Mouse (Mus musculus) hindbrain, embryonic 14.5 days (tissue): Measurements from ENCODE around the gene Tcte1. TPM values are rescaled to one million over a fixed set of nuclear protein-coding genes. Genes with fewer than 3 reads are reported as not detected.

Experiments used
- ATAC-seq: fragments of 200-750 bp; cut with Nextera tagmentation; 2 replicates; pipeline ENCODE4 v1.8.0; 2017; ENCODE audit warnings: moderate number of reproducible peaks, mild to moderate bottlenecking, moderate TSS enrichment, moderate library complexity; ENCODE audit not compliant: low FRiP score
- DNase-seq: peaks from one replicate; pipeline ENCODE4 v3.0.0-alpha.2; 2015; ENCODE audit warnings: low spot score
- H3K27ac ChIP-seq: fragments of 300-500 bp; sonication (generic); 2 replicates; pipeline ENCODE4 v1.5.1; 2014; ENCODE audit warnings: mild to moderate bottlenecking, moderate library complexity
- H3K27me3 ChIP-seq: fragments of 300-500 bp; sonication (generic); 2 replicates; pipeline ENCODE4 v1.6.1; 2014; ENCODE audit warnings: mild to moderate bottlenecking, low read length, mixed read lengths; ENCODE audit not compliant: control insufficient read depth, insufficient read depth
- H3K36me3 ChIP-seq: fragments of 300-500 bp; sonication (generic); replicated peaks from 2 replicates; pipeline ENCODE4 v1.6.1; 2014; ENCODE audit not compliant: control insufficient read depth, insufficient read depth
- H3K4me1 ChIP-seq: fragments of 300-500 bp; sonication (generic); replicated peaks from 2 replicates; pipeline ENCODE4 v1.6.1; 2014; ENCODE audit warnings: antibody characterized with exemption, low read length, mixed read lengths; ENCODE audit not compliant: control insufficient read depth, insufficient read depth
- H3K4me2 ChIP-seq: fragments of 300-500 bp; sonication (generic); replicated peaks from 2 replicates; pipeline ENCODE4 v1.6.1; 2014; ENCODE audit warnings: mild to moderate bottlenecking, moderate library complexity
- H3K4me3 ChIP-seq: fragments of 300-500 bp; sonication (generic); replicated peaks from 2 replicates; pipeline ENCODE4 v1.5.1; 2014; ENCODE audit warnings: mild to moderate bottlenecking, low read length
- H3K9ac ChIP-seq: fragments of 300-500 bp; sonication (generic); 2 replicates; pipeline ENCODE4 v1.6.1; 2014
- H3K9me3 ChIP-seq: fragments of 300-500 bp; sonication (generic); 2 replicates; pipeline ENCODE4 v1.6.1; 2016; ENCODE audit warnings: low read length; ENCODE audit not compliant: control insufficient read depth
- WGBS: fragments of 180-500 bp; shearing (Covaris S2); extraction: QIAGEN DNeasy Blood & Tissue Kit; methylation state at CpG from one replicate; pipeline ENCODE4 v1.1.7; 2014; 5-methylcytosine and 5-hydroxymethylcytosine counted together
- polyA plus RNA-seq: library from polyadenylated mRNA; unstranded; fragments of >200 nt; fragmentation: Nextera tagmentation; extraction: Ambion mirVana; gene quantifications from 2 replicates; pipeline ENCODE4 v1.2.1, GENCODE M21; 2014

Tcte1 gene
- 3.8 TPM in 2 replicates for polyA plus RNA-seq

- Histone ChIP-seq H3K4me3 (peak within 1 kb of the TSS; percentile 28), H3K4me2 (peak within 1 kb of the TSS; percentile 54), H3K9ac (peak within 1 kb of the TSS; percentile 41), H3K27me3 (no peaks in the 10 kb centered on the region), H3K9me3 (no peaks in the 10 kb centered on the region), H3K27ac (no peak within 1 kb of the TSS), H3K36me3 (peaks cover 12% of the 10 kb centered on the region; the same call in 1 of the 2 replicates), H3K4me1 (peaks cover 3% of the 10 kb centered on the region; the same call in 1 of the 2 replicates)
- peak; percentile 76 for ATAC-seq
- under 1% methylated on average over 20 of the region's 21 CpGs for WGBS
- DNase-seq: peak; percentile 71
These were observed at the start of gene Tcte1 for GRCm38 (mm10) chr17:45523263-45523662. Gene Tcte1 (plus strand): TSS chr17:45523434.

- no peaks in the 10 kb centered on the region for H3K9me3 ChIP-seq
- WGBS: 84% methylated on average over 6 of the region's 6 CpGs
- H3K27ac ChIP-seq: no peak overlapping the region
- H3K4me3 ChIP-seq: no peak overlapping the region
- H3K9ac ChIP-seq: no peak overlapping the region
- DNase-seq (no peak), ATAC-seq (no peak)
- H3K27me3 ChIP-seq: no peaks in the 10 kb centered on the region
- no peaks in the 10 kb centered on the region for H3K36me3 ChIP-seq
- no peak overlapping the region for H3K4me2 ChIP-seq
- H3K4me1 ChIP-seq: peaks cover 13% of the 10 kb centered on the region; the same call in 1 of the 2 replicates
These were observed 49.6 kb upstream of the Tcte1 start for GRCm38 (mm10) chr17:45473667-45474066.

DNA sequence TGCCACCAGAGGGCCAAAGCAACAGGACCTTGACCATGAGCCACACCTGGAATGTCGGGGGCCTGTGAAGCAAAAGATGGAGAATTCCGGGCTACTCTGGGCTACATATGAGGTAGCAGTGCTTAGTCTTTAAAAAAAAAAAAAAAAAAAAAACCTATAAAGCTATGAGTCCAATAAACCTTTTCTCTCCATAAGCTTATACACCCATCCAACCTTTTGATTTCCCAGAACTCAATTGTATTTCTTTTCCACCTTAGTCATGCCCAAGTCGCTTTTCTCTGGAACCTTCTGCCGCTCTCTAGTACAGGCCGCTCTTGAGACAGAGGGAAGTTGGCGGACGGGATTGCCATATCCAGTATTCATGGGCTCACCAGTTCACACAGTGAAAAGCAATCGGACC lies 49.1 kb upstream of the Tcte1 start:
- peak overlapping the region; percentile 35 for H3K4me3 ChIP-seq
- peak overlapping the region; percentile 69; the same call in 1 of the 2 replicates for H3K27ac ChIP-seq
- DNase-seq (no peak), ATAC-seq (peak; percentile 21; the same call in 1 of the 2 replicates)
- H3K36me3 ChIP-seq: no peaks in the 10 kb centered on the region
- H3K4me1 ChIP-seq: peaks cover 13% of the 10 kb centered on the region; the same call in 1 of the 2 replicates
- no peaks in the 10 kb centered on the region for H3K9me3 ChIP-seq
- WGBS: 65% methylated on average over 8 of the region's 8 CpGs
- peak overlapping the region; percentile 77 for H3K4me2 ChIP-seq
- peak overlapping the region; percentile 53 for H3K9ac ChIP-seq
- H3K27me3 ChIP-seq: no peaks in the 10 kb centered on the region

DNA sequence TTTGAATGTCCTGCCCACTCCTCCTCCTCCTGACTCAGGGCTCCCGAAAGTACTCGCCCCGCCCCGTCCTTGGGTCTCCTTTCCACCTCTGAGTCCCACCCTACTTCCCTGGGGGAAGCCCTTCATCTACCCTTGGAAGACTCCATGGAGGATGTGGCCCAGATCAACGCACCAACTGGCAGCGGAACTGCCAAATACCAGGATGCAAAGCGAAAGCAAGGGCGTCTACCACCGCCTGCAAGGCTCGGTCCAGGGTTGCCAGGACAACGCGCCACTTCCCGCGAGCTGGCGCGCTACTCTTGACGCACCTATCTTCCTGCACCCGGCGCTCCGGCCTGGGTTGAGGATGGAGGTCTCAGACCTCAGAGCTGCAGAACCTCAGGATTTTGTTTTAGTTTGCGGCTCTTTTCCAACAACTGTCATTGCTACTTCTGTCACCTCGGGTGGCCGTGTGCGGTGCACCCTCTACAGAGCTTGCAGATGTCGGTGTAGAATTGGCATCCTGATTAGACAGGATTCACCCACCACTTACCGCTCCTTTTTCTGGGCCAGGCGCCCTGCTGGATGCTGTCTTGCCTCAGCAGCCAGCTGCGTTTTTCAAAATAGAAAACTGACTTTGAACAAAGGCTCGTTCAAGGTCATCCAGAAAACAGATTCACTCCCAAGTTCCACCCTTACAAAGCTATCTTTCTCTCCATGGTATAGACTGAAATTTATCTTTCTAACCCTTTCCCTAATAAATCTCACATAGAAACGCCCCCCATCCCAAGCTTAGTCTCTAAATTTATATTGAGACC lies 48.4 kb upstream of the Tcte1 start, which contains the start of gene Spats1:
Spats1 (minus strand) TSS at position 747 of the 797 bp plus-strand sequence.
- ATAC-seq (peak; percentile 83), DNase-seq (peak; percentile 75)
- no peaks in the 10 kb centered on the region for H3K9me3 ChIP-seq
- H3K4me2 ChIP-seq: peak within 1 kb of the TSS; percentile 77
- H3K4me1 ChIP-seq: peaks cover 13% of the 10 kb centered on the region; the same call in 1 of the 2 replicates
- no peaks in the 10 kb centered on the region for H3K27me3 ChIP-seq
- WGBS: 5% methylated on average over 30 of the region's 30 CpGs
- peak within 1 kb of the TSS; percentile 35 for H3K4me3 ChIP-seq
- peak within 1 kb of the TSS; percentile 69 for H3K27ac ChIP-seq
- peak within 1 kb of the TSS; percentile 53 for H3K9ac ChIP-seq
- no peaks in the 10 kb centered on the region for H3K36me3 ChIP-seq

DNA sequence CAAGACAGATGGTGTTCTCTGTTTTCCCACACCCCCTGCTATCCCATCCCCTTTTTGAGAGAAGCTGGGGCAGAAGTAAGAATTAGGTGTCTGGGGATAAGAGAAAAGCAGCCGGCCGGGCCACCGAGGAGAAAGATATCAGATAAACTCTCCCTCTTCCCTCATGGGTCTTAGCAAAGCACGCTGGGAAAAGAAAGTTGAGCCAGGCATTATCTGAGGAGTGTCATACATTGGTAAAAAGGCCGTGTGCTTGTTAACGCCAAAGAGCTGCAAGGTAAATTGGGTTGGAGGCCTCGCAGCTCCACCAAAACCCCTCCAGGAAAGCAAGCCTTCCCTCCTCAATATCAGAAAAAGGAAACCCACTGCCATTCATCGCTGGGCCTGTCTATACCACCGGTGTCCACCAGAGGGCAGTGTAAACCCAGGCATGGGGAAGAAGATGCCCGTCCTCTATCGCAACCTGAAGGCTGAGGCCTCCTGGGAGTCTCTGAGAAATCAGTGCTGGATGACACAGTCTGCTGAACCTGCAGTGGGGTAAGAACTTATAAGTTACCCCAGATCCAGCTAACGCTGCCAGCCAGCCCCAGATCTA lies 44.9 kb upstream of the Tcte1 start:
- Histone ChIP-seq H3K9ac (no peak overlapping the region), H3K4me3 (no peak overlapping the region), H3K4me2 (no peak overlapping the region), H3K36me3 (no peaks in the 10 kb centered on the region), H3K27ac (no peak overlapping the region), H3K27me3 (no peaks in the 10 kb centered on the region), H3K9me3 (peaks cover 9% of the 10 kb centered on the region; the same call in 1 of the 2 replicates), H3K4me1 (peaks cover 13% of the 10 kb centered on the region; the same call in 1 of the 2 replicates)
- peak; percentile 47; the same call in 1 of the 2 replicates for ATAC-seq
- peak; percentile 91 for DNase-seq
- 18% methylated on average over 12 of the region's 12 CpGs for WGBS

GRCm38 (mm10) chr17:45480429-45480828 lies 42.8 kb upstream of the Tcte1 start:
- Histone ChIP-seq H3K4me2 (no peak overlapping the region), H3K4me1 (no peaks in the 10 kb centered on the region), H3K9me3 (peaks cover 9% of the 10 kb centered on the region; the same call in 1 of the 2 replicates), H3K27me3 (no peaks in the 10 kb centered on the region), H3K9ac (no peak overlapping the region), H3K36me3 (no peaks in the 10 kb centered on the region), H3K27ac (no peak overlapping the region), H3K4me3 (no peak overlapping the region)
- 32% methylated on average over 2 of the region's 2 CpGs for WGBS
- DNase-seq (no peak), ATAC-seq (no peak)

DNA sequence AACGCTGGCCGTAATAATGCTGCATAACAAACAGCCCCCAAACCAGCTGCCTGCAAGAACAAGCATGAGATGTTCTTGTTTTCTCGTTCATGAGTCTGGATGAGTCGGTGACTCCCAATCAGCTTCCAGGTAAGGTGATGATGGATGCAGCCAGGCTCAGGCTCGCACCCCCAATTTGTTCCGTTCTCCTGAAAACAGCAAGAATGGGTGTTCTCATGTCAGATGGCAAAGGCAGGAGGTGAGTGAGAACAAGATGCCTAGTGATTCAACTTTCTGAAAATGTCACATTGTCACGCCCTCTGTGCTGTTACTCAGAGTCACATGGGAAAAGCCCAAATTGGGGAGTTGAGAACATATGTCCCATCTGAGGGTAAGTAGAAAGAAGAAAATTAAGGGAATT lies 37.7 kb upstream of the Tcte1 start:
- no peak overlapping the region for H3K4me2 ChIP-seq
- peaks cover 9% of the 10 kb centered on the region; the same call in 1 of the 2 replicates for H3K9me3 ChIP-seq
- no peaks in the 10 kb centered on the region for H3K27me3 ChIP-seq
- ATAC-seq (no peak), DNase-seq (no peak)
- H3K36me3 ChIP-seq: no peaks in the 10 kb centered on the region
- no peak overlapping the region for H3K27ac ChIP-seq
- no peak overlapping the region for H3K9ac ChIP-seq
- no peaks in the 10 kb centered on the region for H3K4me1 ChIP-seq
- no peak overlapping the region for H3K4me3 ChIP-seq
- 89% methylated on average over 7 of the region's 7 CpGs for WGBS

DNA sequence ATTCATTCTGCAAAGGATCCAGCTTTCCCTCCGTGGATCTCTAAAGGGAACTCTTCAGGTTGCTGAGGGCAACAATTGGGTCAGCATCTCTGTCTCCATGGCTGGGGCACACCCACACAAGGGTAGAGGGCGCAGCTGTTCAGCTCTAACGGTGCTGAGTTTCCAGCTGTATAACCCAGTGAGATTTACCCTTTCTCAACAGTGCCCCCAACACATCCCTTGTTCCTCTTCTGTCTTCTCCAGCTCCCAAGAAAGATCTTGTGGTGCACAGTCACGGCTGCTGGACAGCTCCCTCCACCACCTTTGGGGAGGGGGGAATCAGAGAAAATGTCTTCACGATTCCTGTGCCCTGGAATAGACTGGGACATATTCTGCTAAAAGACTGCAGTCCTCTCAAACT lies 36.0 kb upstream of the Tcte1 start:
- H3K9me3 ChIP-seq: no peaks in the 10 kb centered on the region
- WGBS: 22% methylated on average over 5 of the region's 5 CpGs

More for the DNA sequence above, 36.0 kb upstream of the Tcte1 start:
- no peaks in the 10 kb centered on the region for H3K27me3 ChIP-seq
- H3K9ac ChIP-seq: no peak overlapping the region
- H3K4me2 ChIP-seq: no peak overlapping the region
- no peak overlapping the region for H3K27ac ChIP-seq
- no peak for DNase-seq
- no peak overlapping the region for H3K4me3 ChIP-seq
- no peaks in the 10 kb centered on the region for H3K4me1 ChIP-seq
- no peaks in the 10 kb centered on the region for H3K36me3 ChIP-seq
- no peak for ATAC-seq
